Mouse (Mus musculus): Measurements from ENCODE around the gene Tuba1c. TPM values are rescaled to one million over a fixed set of nuclear protein-coding genes. Genes with fewer than 3 reads are reported as not detected.
A peak's percentile ranks its signal among the peaks of the same experiment; 100 is the strongest.

Gene Tuba1c
- polyA plus RNA-seq, 1 experiment from 2014 or later, result 28.2 TPM

GRCm38 (mm10) chr15:99082322-99082721 lies 52.6 kb downstream of the Tuba1c start:
- no peak overlapping the region for H3K9ac ChIP-seq
- H3K4me1 ChIP-seq (replicated peaks), result peaks cover 3% of the 10 kb centered on the region; the same call in 1 of the 2 replicates
- H3K27me3 ChIP-seq, result peaks cover 43% of the 10 kb centered on the region
- H3K27ac ChIP-seq, result no peak overlapping the region
- no peak overlapping the region for H3K4me2 ChIP-seq
- H3K9me3 ChIP-seq, result no peaks in the 10 kb centered on the region
- no peak for ATAC-seq (ENCODE audit: low FRiP score)
- H3K4me3 ChIP-seq, result no peak overlapping the region
- 91% methylated on average over 12 of the region's 12 CpGs for whole genome bisulfite sequencing
- H3K36me3 ChIP-seq, result no peaks in the 10 kb centered on the region; the same call in 1 of the 2 replicates

- Histone ChIP-seq H3K36me3 (no peaks in the 10 kb centered on the region; the same call in 1 of the 2 replicates), H3K27ac (no peak overlapping the region), H3K4me2 (no peak overlapping the region), H3K9me3 (no peaks in the 10 kb centered on the region), H3K9ac (no peak overlapping the region), H3K4me1 (replicated peaks) (peaks cover 6% of the 10 kb centered on the region), H3K27me3 (peaks cover 48% of the 10 kb centered on the region), H3K4me3 (no peak overlapping the region)
- ATAC-seq (ENCODE audit: low FRiP score), result no peak
- 92% methylated on average over 16 of the region's 16 CpGs for WGBS
Observed at GRCm38 (mm10) chr15:99082840-99083239, 53.1 kb downstream of the Tuba1c start.

GRCm38 (mm10) chr15:99083258-99083657 lies 53.6 kb downstream of the Tuba1c start:
- Histone ChIP-seq H3K4me1 (replicated peaks) (peaks cover 10% of the 10 kb centered on the region), H3K27ac (no peak overlapping the region), H3K4me3 (no peak overlapping the region), H3K4me2 (no peak overlapping the region), H3K9me3 (no peaks in the 10 kb centered on the region), H3K36me3 (no peaks in the 10 kb centered on the region; the same call in 1 of the 2 replicates), H3K27me3 (peaks cover 53% of the 10 kb centered on the region), H3K9ac (no peak overlapping the region)
- WGBS, result 76% methylated on average over 9 of the region's 9 CpGs
- ATAC-seq (ENCODE audit: low FRiP score), result no peak

- WGBS, result 12% methylated on average over 11 of the region's 11 CpGs
- ATAC-seq (ENCODE audit: low FRiP score), result no peak
- H3K4me1 ChIP-seq (replicated peaks), result peaks cover 18% of the 10 kb centered on the region
- no peak overlapping the region for H3K9ac ChIP-seq
- peak overlapping the region; percentile 23 for H3K4me2 ChIP-seq
- no peaks in the 10 kb centered on the region for H3K9me3 ChIP-seq
- no peak overlapping the region for H3K4me3 ChIP-seq
- peaks cover 60% of the 10 kb centered on the region for H3K27me3 ChIP-seq
- no peak overlapping the region for H3K27ac ChIP-seq
- H3K36me3 ChIP-seq, result no peaks in the 10 kb centered on the region; the same call in 1 of the 2 replicates
Observed at GRCm38 (mm10) chr15:99083867-99084557, 54.3 kb downstream of the Tuba1c start.

- Histone ChIP-seq H3K27ac (no peak overlapping the region), H3K9me3 (no peaks in the 10 kb centered on the region), H3K9ac (no peak overlapping the region), H3K4me3 (no peak overlapping the region), H3K4me2 (peak overlapping the region; percentile 23), H3K4me1 (replicated peaks) (peaks cover 24% of the 10 kb centered on the region), H3K27me3 (peaks cover 66% of the 10 kb centered on the region), H3K36me3 (no peaks in the 10 kb centered on the region; the same call in 1 of the 2 replicates)
- 10% methylated on average over 19 of the region's 19 CpGs for WGBS
- no peak for ATAC-seq (ENCODE audit: low FRiP score)
Observed at GRCm38 (mm10) chr15:99084618-99085017, 54.9 kb downstream of the Tuba1c start.

- Histone ChIP-seq H3K4me3 (0 out of 2 replicates have a peak overlapping the region, but pooled peaks have one; percentile 7), H3K27ac (no peak overlapping the region), H3K36me3 (no peaks in the 10 kb centered on the region; the same call in 1 of the 2 replicates), H3K27me3 (peaks cover 79% of the 10 kb centered on the region), H3K4me1 (replicated peaks) (peaks cover 36% of the 10 kb centered on the region), H3K9me3 (no peaks in the 10 kb centered on the region), H3K4me2 (peak overlapping the region; percentile 15), H3K9ac (no peak overlapping the region)
- no peak for ATAC-seq (ENCODE audit: low FRiP score)
- WGBS, result 71% methylated on average over 4 of the region's 4 CpGs
Observed at GRCm38 (mm10) chr15:99085997-99086396, 56.3 kb downstream of the Tuba1c start.

GRCm38 (mm10) chr15:99087253-99088075 lies 57.8 kb downstream of the Tuba1c start, which contains the start of gene C1ql4:
Gene C1ql4, minus strand, starts transcription at chr15:99087817.
- H3K27me3 ChIP-seq, result peaks cover 89% of the 10 kb centered on the region
- no peak for ATAC-seq (ENCODE audit: low FRiP score)

More at GRCm38 (mm10) chr15:99087253-99088075, 57.8 kb downstream of the Tuba1c start, which contains the start of gene C1ql4:
- Histone ChIP-seq H3K4me1 (replicated peaks) (peaks cover 42% of the 10 kb centered on the region), H3K36me3 (no peaks in the 10 kb centered on the region), H3K27ac (peak within 1 kb of the TSS; percentile 30; the same call in 1 of the 2 replicates), H3K4me2 (peak within 1 kb of the TSS; percentile 48), H3K4me3 (peak within 1 kb of the TSS; percentile 32), H3K9me3 (no peaks in the 10 kb centered on the region), H3K9ac (peak within 1 kb of the TSS; percentile 60; the same call in 1 of the 2 replicates)
- WGBS, result 7% methylated on average over 60 of the region's 60 CpGs

Small RNA genes within 50 kb of the gene (microRNA-seq; reads per million reads assigned to microRNA genes)
- not detected for gene Mir6960

Other genes starting within 250 kb of the Tuba1c start
- gene Wnt1, start 240.0 kb upstream of the Tuba1c start, polyA plus RNA-seq (2015; fragmentation: Nextera tagmentation; extraction: Ambion mirVana), result 3.7 and 4.6 TPM in 2 replicates
- 0.63 and 0.69 TPM in 2 replicates for gene Ddn, start 220.4 kb upstream of the Tuba1c start, polyA plus RNA-seq (2015; fragmentation: Nextera tagmentation; extraction: Ambion mirVana)
- 73.4 and 77.5 TPM in 2 replicates for gene Prkag1, start 198.4 kb upstream of the Tuba1c start, polyA plus RNA-seq (2015; fragmentation: Nextera tagmentation; extraction: Ambion mirVana)
- gene Kmt2d, start 158.7 kb upstream of the Tuba1c start, polyA plus RNA-seq (2015; fragmentation: Nextera tagmentation; extraction: Ambion mirVana), result 11.6 and 12.1 TPM in 2 replicates
- gene Rhebl1, start 135.4 kb upstream of the Tuba1c start, polyA plus RNA-seq (2015; fragmentation: Nextera tagmentation; extraction: Ambion mirVana), result 29.7 and 34.7 TPM in 2 replicates
- 1.7 and 2.2 TPM in 2 replicates for gene Dhh, start 131.4 kb upstream of the Tuba1c start, polyA plus RNA-seq (2015; fragmentation: Nextera tagmentation; extraction: Ambion mirVana)
- 37.7 and 38.3 TPM in 2 replicates for gene Lmbr1l, start 111.7 kb upstream of the Tuba1c start, polyA plus RNA-seq (2015; fragmentation: Nextera tagmentation; extraction: Ambion mirVana)
- 1,016 and 1,054 TPM in 2 replicates for gene Tuba1b, start 95.3 kb upstream of the Tuba1c start, polyA plus RNA-seq (2015; fragmentation: Nextera tagmentation; extraction: Ambion mirVana)
- not detected in 2 replicates for gene Gm49450, start 76.3 kb upstream of the Tuba1c start, polyA plus RNA-seq (2015; fragmentation: Nextera tagmentation; extraction: Ambion mirVana)
- 15,152 and 15,804 TPM in 2 replicates for gene Tuba1a, start 76.2 kb upstream of the Tuba1c start, polyA plus RNA-seq (2015; fragmentation: Nextera tagmentation; extraction: Ambion mirVana)
- gene Prph, start 25.3 kb downstream of the Tuba1c start, polyA plus RNA-seq (2015; fragmentation: Nextera tagmentation; extraction: Ambion mirVana), result 62.4 and 78.7 TPM in 2 replicates
- 8.4 and 10.0 TPM in 2 replicates for gene Troap, start 44.7 kb downstream of the Tuba1c start, polyA plus RNA-seq (2015; fragmentation: Nextera tagmentation; extraction: Ambion mirVana)
- 5.6 and 11.8 TPM in 2 replicates for gene C1ql4, start 57.9 kb downstream of the Tuba1c start, polyA plus RNA-seq (2015; fragmentation: Nextera tagmentation; extraction: Ambion mirVana)
- gene Dnajc22, start 63.3 kb downstream of the Tuba1c start, polyA plus RNA-seq (2015; fragmentation: Nextera tagmentation; extraction: Ambion mirVana), result 1.3 and 1.6 TPM in 2 replicates
- 42.1 and 45.0 TPM in 2 replicates for gene Spats2, start 96.0 kb downstream of the Tuba1c start, polyA plus RNA-seq (2015; fragmentation: Nextera tagmentation; extraction: Ambion mirVana)
- gene Kcnh3, start 195.0 kb downstream of the Tuba1c start, polyA plus RNA-seq (2015; fragmentation: Nextera tagmentation; extraction: Ambion mirVana), result 0.52 and 0.91 TPM in 2 replicates
- gene Mcrs1, start 222.1 kb downstream of the Tuba1c start, polyA plus RNA-seq (2015; fragmentation: Nextera tagmentation; extraction: Ambion mirVana), result 195 and 208 TPM in 2 replicates